Mouse (Mus musculus): ENCODE results near the gene H2-K1. TPM values are rescaled to one million over a fixed set of nuclear protein-coding genes. Genes with fewer than 3 reads are reported as not detected.

H2-K1 gene
- polyA plus RNA-seq, 1 experiment, result 5,138 TPM

DNA sequence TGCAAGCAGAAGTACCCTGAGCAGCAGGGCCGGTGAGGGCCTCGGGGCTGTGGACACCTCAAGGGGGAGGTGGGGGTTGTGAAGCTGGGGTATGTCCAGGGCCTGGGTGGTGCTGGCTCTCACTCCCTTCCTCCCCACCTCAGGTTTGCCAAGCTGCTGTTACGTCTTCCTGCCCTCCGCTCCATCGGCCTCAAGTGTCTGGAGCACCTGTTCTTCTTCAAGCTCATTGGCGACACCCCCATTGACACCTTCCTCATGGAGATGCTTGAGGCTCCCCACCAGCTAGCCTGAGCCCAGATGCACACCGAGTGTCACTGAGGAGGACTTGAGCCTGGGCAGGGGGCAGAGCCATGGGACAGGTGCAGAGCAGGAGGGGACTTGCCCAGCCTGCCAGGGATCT is 37.1 kb upstream of the H2-K1 start:
- H3K4me3 ChIP-seq (ENCODE audit: control insufficient read depth, insufficient read depth, low read length), result no peak overlapping the region
- TF ChIP-seq CTCF (IDR thresholded peaks at IDR 0.05; ENCODE audit: borderline replicate concordance, control insufficient read depth, extremely low read depth, insufficient read depth, low read length, poor library complexity) (no peak), POLR2A (IDR thresholded peaks at IDR 0.05; ENCODE audit: control insufficient read depth, extremely low read depth, insufficient read depth, low read length, poor library complexity) (no peak)
- H3K4me1 ChIP-seq (replicated peaks; ENCODE audit: control insufficient read depth, insufficient read depth, low read length), result peaks cover 24% of the 10 kb centered on the region
- no peaks in the 10 kb centered on the region for H3K27me3 ChIP-seq (ENCODE audit: control insufficient read depth, insufficient read depth, low read length)
- H3K27ac ChIP-seq (ENCODE audit: control insufficient read depth, insufficient read depth, low read length), result no peak overlapping the region
- WGBS, result 97% methylated on average over 7 of the region's 7 CpGs
- peaks cover 19% of the 10 kb centered on the region for H3K36me3 ChIP-seq (ENCODE audit: control insufficient read depth, insufficient read depth, low read length)
- DNase-seq, result no peak

- peaks cover 19% of the 10 kb centered on the region for H3K36me3 ChIP-seq (ENCODE audit: control insufficient read depth, insufficient read depth, low read length)
- TF ChIP-seq CTCF (IDR thresholded peaks at IDR 0.05; ENCODE audit: borderline replicate concordance, control insufficient read depth, extremely low read depth, insufficient read depth, low read length, poor library complexity) (no peak), POLR2A (IDR thresholded peaks at IDR 0.05; ENCODE audit: control insufficient read depth, extremely low read depth, insufficient read depth, low read length, poor library complexity) (no peak)
- H3K27me3 ChIP-seq (ENCODE audit: control insufficient read depth, insufficient read depth, low read length), result no peaks in the 10 kb centered on the region
- H3K4me3 ChIP-seq (ENCODE audit: control insufficient read depth, insufficient read depth, low read length), result no peak overlapping the region
- peaks cover 24% of the 10 kb centered on the region for H3K4me1 ChIP-seq (replicated peaks; ENCODE audit: control insufficient read depth, insufficient read depth, low read length)
- H3K27ac ChIP-seq (ENCODE audit: control insufficient read depth, insufficient read depth, low read length), result no peak overlapping the region
- 94% methylated on average over 10 of the region's 10 CpGs for WGBS
- no peak for DNase-seq
These were observed 36.5 kb upstream of the H2-K1 start for GRCm38 (mm10) chr17:34036647-34037046.

DNA sequence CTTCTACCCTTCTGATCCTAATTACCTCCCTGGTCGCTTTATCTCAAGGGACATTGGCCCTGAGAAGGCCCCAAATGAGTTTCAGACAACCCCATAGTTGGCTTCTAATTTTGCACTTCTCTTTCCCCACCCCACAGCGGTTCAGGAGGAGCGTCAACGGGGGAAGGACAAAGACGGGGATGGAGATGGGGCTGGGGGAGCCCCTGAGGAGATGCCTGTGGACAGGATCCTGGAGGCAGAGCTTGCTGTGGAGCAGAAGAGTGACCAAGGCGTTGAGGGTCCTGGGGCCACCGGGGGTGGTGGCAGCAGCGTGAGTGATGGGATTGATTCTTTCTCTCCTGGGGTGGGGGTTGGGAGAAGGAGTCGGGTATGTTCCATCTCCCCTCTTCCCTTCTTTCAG is 35.4 kb upstream of the H2-K1 start:
- peaks cover 19% of the 10 kb centered on the region for H3K4me1 ChIP-seq (replicated peaks; ENCODE audit: control insufficient read depth, insufficient read depth, low read length)
- peaks cover 19% of the 10 kb centered on the region for H3K36me3 ChIP-seq (ENCODE audit: control insufficient read depth, insufficient read depth, low read length)
- H3K4me3 ChIP-seq (ENCODE audit: control insufficient read depth, insufficient read depth, low read length), result no peak overlapping the region
- no peak for TF ChIP-seq POLR2A (IDR thresholded peaks at IDR 0.05; ENCODE audit: control insufficient read depth, extremely low read depth, insufficient read depth, low read length, poor library complexity)
- no peak for TF ChIP-seq CTCF (IDR thresholded peaks at IDR 0.05; ENCODE audit: borderline replicate concordance, control insufficient read depth, extremely low read depth, insufficient read depth, low read length, poor library complexity)
- no peaks in the 10 kb centered on the region for H3K27me3 ChIP-seq (ENCODE audit: control insufficient read depth, insufficient read depth, low read length)
- WGBS, result 95% methylated on average over 9 of the region's 9 CpGs
- no peak for DNase-seq
- H3K27ac ChIP-seq (ENCODE audit: control insufficient read depth, insufficient read depth, low read length), result no peak overlapping the region

DNA sequence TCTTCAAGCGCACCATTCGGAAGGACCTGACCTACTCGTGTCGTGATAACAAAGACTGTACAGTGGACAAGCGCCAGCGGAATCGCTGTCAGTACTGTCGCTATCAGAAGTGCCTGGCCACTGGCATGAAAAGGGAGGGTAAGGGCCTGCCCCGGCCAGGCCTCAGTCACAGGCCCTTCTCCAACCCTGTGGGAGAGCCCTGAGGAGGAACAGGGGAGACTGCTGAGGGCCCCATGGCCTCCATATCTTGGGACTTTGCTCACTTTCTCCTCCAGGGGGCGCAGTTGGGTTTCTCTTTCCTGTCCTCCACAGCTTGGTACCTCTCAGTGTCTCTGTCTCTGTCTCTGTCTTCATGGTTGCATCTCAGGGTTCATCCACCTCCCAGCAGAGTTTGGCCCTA is 33.9 kb upstream of the H2-K1 start:
- Histone ChIP-seq H3K4me3 (ENCODE audit: control insufficient read depth, insufficient read depth, low read length) (no peak overlapping the region), H3K27ac (ENCODE audit: control insufficient read depth, insufficient read depth, low read length) (no peak overlapping the region), H3K27me3 (ENCODE audit: control insufficient read depth, insufficient read depth, low read length) (no peaks in the 10 kb centered on the region), H3K36me3 (ENCODE audit: control insufficient read depth, insufficient read depth, low read length) (peaks cover 19% of the 10 kb centered on the region), H3K4me1 (replicated peaks; ENCODE audit: control insufficient read depth, insufficient read depth, low read length) (peaks cover 27% of the 10 kb centered on the region)
- TF ChIP-seq POLR2A (IDR thresholded peaks at IDR 0.05; ENCODE audit: control insufficient read depth, extremely low read depth, insufficient read depth, low read length, poor library complexity) (no peak), CTCF (IDR thresholded peaks at IDR 0.05; ENCODE audit: borderline replicate concordance, control insufficient read depth, extremely low read depth, insufficient read depth, low read length, poor library complexity) (peak; percentile 77; the same call in 1 of the 2 replicates)
- DNase-seq, result peak; percentile 80
- WGBS, result 81% methylated on average over 10 of the region's 10 CpGs

DNA sequence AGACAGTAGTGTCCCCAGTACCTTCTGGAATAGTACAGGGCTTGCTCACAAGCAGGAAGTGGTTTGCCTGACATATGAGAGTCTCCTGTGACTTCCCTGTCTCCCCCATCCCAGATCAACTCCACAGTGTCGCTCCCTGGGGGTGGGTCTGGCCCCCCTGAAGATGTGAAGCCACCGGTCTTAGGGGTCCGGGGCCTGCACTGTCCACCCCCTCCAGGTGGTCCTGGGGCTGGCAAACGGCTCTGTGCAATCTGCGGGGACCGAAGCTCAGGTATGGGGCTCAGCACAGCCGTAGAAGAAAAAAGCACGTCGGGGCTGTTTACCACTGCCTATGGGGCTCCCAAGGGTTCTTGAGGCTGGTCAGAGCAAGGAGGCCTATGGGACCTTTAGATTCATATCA is 33.3 kb upstream of the H2-K1 start:
- Histone ChIP-seq H3K4me3 (ENCODE audit: control insufficient read depth, insufficient read depth, low read length) (no peak overlapping the region), H3K36me3 (ENCODE audit: control insufficient read depth, insufficient read depth, low read length) (peaks cover 19% of the 10 kb centered on the region), H3K27ac (ENCODE audit: control insufficient read depth, insufficient read depth, low read length) (0 out of 2 replicates have a peak overlapping the region, but pooled peaks have one; percentile 12), H3K4me1 (replicated peaks; ENCODE audit: control insufficient read depth, insufficient read depth, low read length) (peaks cover 27% of the 10 kb centered on the region), H3K27me3 (ENCODE audit: control insufficient read depth, insufficient read depth, low read length) (no peaks in the 10 kb centered on the region)
- DNase-seq, result no peak
- 82% methylated on average over 9 of the region's 9 CpGs for WGBS
- TF ChIP-seq CTCF (IDR thresholded peaks at IDR 0.05; ENCODE audit: borderline replicate concordance, control insufficient read depth, extremely low read depth, insufficient read depth, low read length, poor library complexity) (no peak), POLR2A (IDR thresholded peaks at IDR 0.05; ENCODE audit: control insufficient read depth, extremely low read depth, insufficient read depth, low read length, poor library complexity) (no peak)

DNA sequence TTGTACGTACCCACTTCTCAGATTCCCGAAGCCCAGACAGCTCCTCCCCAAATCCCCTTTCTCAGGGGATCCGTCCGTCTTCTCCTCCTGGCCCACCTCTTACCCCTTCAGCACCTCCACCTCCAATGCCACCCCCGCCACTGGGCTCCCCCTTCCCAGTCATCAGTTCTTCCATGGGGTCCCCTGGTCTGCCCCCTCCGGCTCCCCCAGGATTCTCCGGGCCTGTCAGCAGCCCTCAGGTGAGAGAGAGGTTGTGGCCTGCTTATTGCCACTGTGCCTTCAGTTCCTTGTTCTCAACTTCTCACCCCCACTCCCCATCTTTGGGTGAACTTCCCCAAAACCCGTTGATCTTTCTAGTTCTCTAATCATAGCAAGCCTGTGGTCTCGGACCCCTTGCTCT is 32.7 kb upstream of the H2-K1 start:
- Histone ChIP-seq H3K4me1 (replicated peaks; ENCODE audit: control insufficient read depth, insufficient read depth, low read length) (peaks cover 32% of the 10 kb centered on the region), H3K27me3 (ENCODE audit: control insufficient read depth, insufficient read depth, low read length) (no peaks in the 10 kb centered on the region), H3K4me3 (ENCODE audit: control insufficient read depth, insufficient read depth, low read length) (peak overlapping the region; percentile 81), H3K36me3 (ENCODE audit: control insufficient read depth, insufficient read depth, low read length) (peaks cover 18% of the 10 kb centered on the region), H3K27ac (ENCODE audit: control insufficient read depth, insufficient read depth, low read length) (0 out of 2 replicates have a peak overlapping the region, but pooled peaks have one; percentile 15)
- DNase-seq, result peak; percentile 44
- 6% methylated on average over 9 of the region's 9 CpGs for WGBS
- no peak for TF ChIP-seq CTCF (IDR thresholded peaks at IDR 0.05; ENCODE audit: borderline replicate concordance, control insufficient read depth, extremely low read depth, insufficient read depth, low read length, poor library complexity)
- TF ChIP-seq POLR2A (IDR thresholded peaks at IDR 0.05; ENCODE audit: control insufficient read depth, extremely low read depth, insufficient read depth, low read length, poor library complexity), result no peak

- no peaks in the 10 kb centered on the region for H3K27me3 ChIP-seq (ENCODE audit: control insufficient read depth, insufficient read depth, low read length)
- H3K27ac ChIP-seq (ENCODE audit: control insufficient read depth, insufficient read depth, low read length), result peak overlapping the region; percentile 15; the same call in 1 of the 2 replicates
- peaks cover 34% of the 10 kb centered on the region for H3K4me1 ChIP-seq (replicated peaks; ENCODE audit: control insufficient read depth, insufficient read depth, low read length)
- DNase-seq, result peak; percentile 78
- WGBS, result 0% methylated on average over 47 of the region's 48 CpGs
- peak overlapping the region; percentile 81 for H3K4me3 ChIP-seq (ENCODE audit: control insufficient read depth, insufficient read depth, low read length)
- TF ChIP-seq POLR2A (IDR thresholded peaks at IDR 0.05; ENCODE audit: control insufficient read depth, extremely low read depth, insufficient read depth, low read length, poor library complexity) (no peak), CTCF (IDR thresholded peaks at IDR 0.05; ENCODE audit: borderline replicate concordance, control insufficient read depth, extremely low read depth, insufficient read depth, low read length, poor library complexity) (0 out of 2 replicates have a peak, but pooled peaks have one; percentile 28)
- H3K36me3 ChIP-seq (ENCODE audit: control insufficient read depth, insufficient read depth, low read length), result peaks cover 12% of the 10 kb centered on the region
These were observed 32.1 kb upstream of the H2-K1 start for GRCm38 (mm10) chr17:34032174-34032632.
